Mouse (Mus musculus): ENCODE data around the gene P3h3.

DNA sequence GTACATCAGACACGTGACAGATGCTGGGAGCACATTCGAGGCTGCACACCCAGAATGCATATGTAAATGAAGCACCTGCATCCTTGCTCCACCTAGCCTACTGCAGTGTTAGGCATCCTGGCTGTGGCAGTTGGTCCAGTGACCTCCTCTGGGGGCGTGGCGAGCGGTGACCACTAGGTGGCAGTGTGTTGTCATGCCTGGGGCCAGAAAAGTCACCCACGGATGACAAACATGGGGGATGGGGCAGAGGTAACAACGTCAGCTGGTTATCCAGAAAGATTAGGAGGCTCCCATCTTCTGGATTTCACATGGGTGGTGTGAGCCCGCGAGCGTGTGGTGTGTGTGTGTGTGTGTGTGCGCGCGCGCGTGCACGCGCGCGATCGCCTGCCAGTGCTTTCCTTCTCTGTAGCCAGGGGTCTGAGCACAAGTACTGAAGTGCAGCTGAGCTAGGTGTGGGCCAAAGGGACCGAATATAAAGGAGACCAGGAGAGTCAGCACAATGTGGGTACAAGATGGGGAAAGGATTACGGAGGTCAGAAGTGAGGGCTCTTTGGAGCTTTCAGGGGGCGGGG lies 46.1 kb upstream of the P3h3 start:
- TF ChIP-seq GATA1 (IDR thresholded peaks at IDR 0.05; ENCODE audit: low read length) (no peak), TAL1 (IDR thresholded peaks at IDR 0.05; ENCODE audit: low read length) (no peak)
